Mouse (Mus musculus) hindbrain, postnatal 0 days (tissue): ENCODE results near the gene Zfp385b. TPM values are rescaled to one million over a fixed set of nuclear protein-coding genes. Genes with fewer than 3 reads are reported as not detected.

Source experiments
- ATAC-seq: fragments of 200-750 bp; cut with Nextera tagmentation; 2 replicates; pipeline ENCODE4 v1.8.0; 2017; ENCODE audit warnings: mild to moderate bottlenecking, moderate TSS enrichment, moderate library complexity
- DNase-seq: peaks from one replicate; pipeline ENCODE4 v3.0.0-alpha.2; 2015; ENCODE audit warnings: low spot score
- H3K27ac ChIP-seq: fragments of 300-500 bp; sonication (generic); 2 replicates; pipeline ENCODE4 v1.5.1; 2014; ENCODE audit warnings: mild to moderate bottlenecking
- H3K27me3 ChIP-seq: fragments of 300-500 bp; sonication (generic); 2 replicates; pipeline ENCODE4 v1.6.1; 2014; ENCODE audit warnings: low read length, mixed read lengths; ENCODE audit not compliant: insufficient read depth
- H3K36me3 ChIP-seq: fragments of 300-500 bp; sonication (generic); 2 replicates; pipeline ENCODE4 v1.6.1; 2014; ENCODE audit warnings: low read length, mixed read lengths; ENCODE audit not compliant: insufficient read depth
- H3K4me1 ChIP-seq: fragments of 300-500 bp; sonication (generic); 2 replicates; pipeline ENCODE4 v1.6.1; 2014; ENCODE audit warnings: antibody characterized with exemption, low read length, mixed read lengths; ENCODE audit not compliant: insufficient read depth
- H3K4me2 ChIP-seq: fragments of 300-500 bp; sonication (generic); 2 replicates; pipeline ENCODE4 v1.6.1; 2014; ENCODE audit warnings: low read depth, mild to moderate bottlenecking, low read length, moderate library complexity, mixed read lengths
- H3K4me3 ChIP-seq: fragments of 300-500 bp; sonication (generic); 2 replicates; pipeline ENCODE4 v1.5.1; 2014; ENCODE audit warnings: low read length
- H3K9ac ChIP-seq: fragments of 300-500 bp; sonication (generic); replicated peaks from 2 replicates; pipeline ENCODE4 v1.6.1; 2014; ENCODE audit warnings: mild to moderate bottlenecking, low read length, moderate library complexity, mixed read lengths
- H3K9me3 ChIP-seq: fragments of 300-500 bp; sonication (generic); 2 replicates; pipeline ENCODE4 v1.6.1; 2016; ENCODE audit warnings: low read length, mixed read lengths
- CTCF ChIP-seq: IDR thresholded peaks from 2 replicates; pipeline ENCODE4 v1.5.1; 2016; ENCODE audit warnings: antibody characterized with exemption, control low read depth, low read depth
- WGBS: fragments of 180-500 bp; shearing (Covaris S2); extraction: QIAGEN DNeasy Blood & Tissue Kit; methylation state at CpG from one replicate; pipeline ENCODE4 v1.1.7; 2014; 5-methylcytosine and 5-hydroxymethylcytosine counted together
- polyA plus RNA-seq: library from polyadenylated mRNA; unstranded; fragments of >200 nt; fragmentation: Nextera tagmentation; extraction: Ambion mirVana; gene quantifications from 2 replicates; pipeline ENCODE4 v1.2.1, GENCODE M21; 2015
- total RNA-seq: library from RNA; depleted of rRNA; stranded (reverse); fragments of >200 nt; gene quantifications from 2 replicates; pipeline ENCODE4 v1.2.3, GENCODE M21; 2014

Gene Zfp385b
- total and polyA plus RNA-seq, 2 experiments from 2014 or later, result 15.5 to 23.4 TPM

DNA sequence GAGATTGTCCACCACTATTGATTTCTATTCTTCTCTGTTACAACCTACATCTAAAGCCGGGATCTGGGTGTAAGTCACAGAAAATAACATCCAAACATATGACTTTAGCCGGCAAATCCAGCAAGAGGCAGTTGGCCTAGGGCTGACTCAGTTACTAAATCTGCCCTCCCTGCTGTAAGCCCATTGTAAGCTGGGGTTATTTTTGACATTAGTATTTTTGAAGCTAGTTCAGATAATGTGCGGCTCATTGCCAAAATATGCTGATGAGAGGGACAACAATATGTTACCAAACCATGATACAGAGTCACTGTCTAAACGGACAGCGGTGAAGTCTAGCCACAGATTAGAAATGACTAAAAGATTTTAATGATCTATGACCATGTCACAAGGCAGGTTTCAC lies 257.5 kb downstream of the Zfp385b start:
- Histone ChIP-seq H3K9ac (no peak overlapping the region), H3K36me3 (no peaks in the 10 kb centered on the region), H3K27me3 (no peaks in the 10 kb centered on the region), H3K9me3 (no peaks in the 10 kb centered on the region), H3K27ac (no peak overlapping the region), H3K4me2 (no peak overlapping the region), H3K4me1 (no peaks in the 10 kb centered on the region), H3K4me3 (no peak overlapping the region)
- no peak for ATAC-seq
- 91% methylated on average over 5 of the region's 5 CpGs for WGBS
- no peak for DNase-seq
- TF ChIP-seq CTCF, result no peak

DNA sequence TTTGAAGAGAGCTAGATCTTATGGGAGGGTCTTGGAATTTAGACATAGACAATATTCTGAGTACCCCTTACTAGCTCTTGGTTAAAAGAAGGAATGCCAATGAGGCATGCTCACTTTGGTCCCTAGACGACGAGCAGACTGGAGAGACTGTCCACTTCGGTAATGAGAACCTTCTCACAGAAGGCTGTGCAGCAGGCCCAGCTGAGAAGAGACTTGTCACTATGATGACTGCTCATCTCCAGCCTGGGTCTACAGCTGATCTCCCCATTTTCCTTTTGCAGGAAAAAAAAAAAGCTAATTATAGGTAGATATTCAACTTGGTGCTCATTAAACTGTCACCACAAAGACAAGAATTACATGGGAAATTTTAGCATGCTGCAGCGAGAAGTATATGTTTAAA lies 262.5 kb downstream of the Zfp385b start:
- 84% methylated on average over 4 of the region's 4 CpGs for WGBS
- Histone ChIP-seq H3K4me2 (no peak overlapping the region), H3K27me3 (no peaks in the 10 kb centered on the region), H3K9me3 (no peaks in the 10 kb centered on the region), H3K4me1 (no peaks in the 10 kb centered on the region), H3K4me3 (no peak overlapping the region), H3K9ac (no peak overlapping the region), H3K27ac (no peak overlapping the region), H3K36me3 (no peaks in the 10 kb centered on the region)
- DNase-seq (no peak), ATAC-seq (no peak)
- no peak for TF ChIP-seq CTCF

DNA sequence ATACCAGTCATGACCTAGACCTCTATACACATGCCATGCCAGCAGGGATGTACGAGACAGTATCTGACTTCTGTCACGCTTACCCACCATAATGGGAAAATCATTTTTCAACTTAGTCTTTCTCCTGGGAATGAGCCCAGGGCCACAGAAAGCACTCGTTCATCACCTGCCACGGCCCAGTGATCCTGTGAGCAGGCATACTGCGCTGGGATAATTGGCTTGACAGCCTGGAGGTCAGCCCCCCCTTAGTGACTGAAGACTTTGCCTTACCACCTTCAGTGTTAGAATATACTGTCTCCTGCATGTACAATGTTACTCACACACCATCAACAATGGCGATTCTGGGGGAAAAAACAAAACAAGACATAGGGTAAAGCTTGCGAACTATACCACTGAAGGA lies 263.5 kb downstream of the Zfp385b start:
- H3K9me3 ChIP-seq, result no peaks in the 10 kb centered on the region
- H3K9ac ChIP-seq, result no peak overlapping the region
- H3K4me1 ChIP-seq, result no peaks in the 10 kb centered on the region
- ATAC-seq (no peak), DNase-seq (no peak)
- no peak overlapping the region for H3K27ac ChIP-seq
- 46% methylated on average over 7 of the region's 7 CpGs for WGBS
- no peak overlapping the region for H3K4me2 ChIP-seq
- no peak overlapping the region for H3K4me3 ChIP-seq
- no peak for TF ChIP-seq CTCF
- H3K36me3 ChIP-seq, result no peaks in the 10 kb centered on the region
- no peaks in the 10 kb centered on the region for H3K27me3 ChIP-seq

DNA sequence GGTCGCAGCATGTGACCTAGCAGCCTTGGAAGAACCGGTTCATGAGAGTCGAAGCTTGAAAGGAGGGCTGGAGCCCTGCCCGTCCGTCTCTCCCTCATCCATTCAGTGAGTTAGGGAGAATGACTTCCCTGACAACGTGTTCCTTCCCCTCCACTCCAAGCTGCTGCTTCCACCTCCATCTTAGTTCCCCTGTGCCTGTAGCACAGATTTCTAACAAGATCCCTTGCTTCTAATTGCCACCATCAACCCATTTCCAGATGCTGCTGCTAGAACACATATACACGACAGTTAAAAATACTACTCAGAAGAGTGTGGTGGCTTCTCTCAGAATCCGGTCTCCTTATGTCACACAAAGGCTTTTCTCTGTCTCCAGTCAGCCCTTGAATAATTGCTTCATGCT lies 266.8 kb downstream of the Zfp385b start:
- no peak for ATAC-seq

DNA sequence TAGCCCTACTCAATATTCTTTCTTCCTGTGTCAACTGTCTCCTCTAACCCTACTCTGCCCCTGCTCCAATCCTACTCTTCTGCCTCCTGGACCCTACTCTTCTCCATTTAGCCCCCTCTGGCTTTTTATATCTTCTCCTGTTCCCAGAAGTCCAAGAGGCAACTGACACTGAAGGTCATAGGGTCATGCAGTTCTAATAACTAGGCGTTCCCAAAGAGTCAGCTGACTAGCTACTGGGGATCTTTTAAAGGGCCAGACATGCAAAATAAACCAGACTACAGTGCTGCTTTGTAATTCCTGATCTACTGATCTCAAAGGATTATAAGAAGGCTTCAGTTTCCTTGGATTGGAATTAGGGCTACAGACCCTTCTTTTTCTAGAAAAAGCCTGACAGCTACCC lies 276.1 kb downstream of the Zfp385b start:
- DNase-seq, result no peak
- H3K4me1 ChIP-seq, result no peaks in the 10 kb centered on the region

More for the DNA sequence above, 266.8 kb downstream of the Zfp385b start:
- H3K9me3 ChIP-seq, result no peaks in the 10 kb centered on the region
- no peak overlapping the region for H3K4me3 ChIP-seq
- 41% methylated on average over 8 of the region's 8 CpGs for WGBS
- no peak overlapping the region for H3K4me2 ChIP-seq
- H3K27me3 ChIP-seq, result no peaks in the 10 kb centered on the region
- H3K9ac ChIP-seq, result no peak overlapping the region
- DNase-seq, result no peak
- H3K36me3 ChIP-seq, result no peaks in the 10 kb centered on the region
- TF ChIP-seq CTCF, result no peak
- no peak overlapping the region for H3K27ac ChIP-seq
- no peaks in the 10 kb centered on the region for H3K4me1 ChIP-seq

DNA sequence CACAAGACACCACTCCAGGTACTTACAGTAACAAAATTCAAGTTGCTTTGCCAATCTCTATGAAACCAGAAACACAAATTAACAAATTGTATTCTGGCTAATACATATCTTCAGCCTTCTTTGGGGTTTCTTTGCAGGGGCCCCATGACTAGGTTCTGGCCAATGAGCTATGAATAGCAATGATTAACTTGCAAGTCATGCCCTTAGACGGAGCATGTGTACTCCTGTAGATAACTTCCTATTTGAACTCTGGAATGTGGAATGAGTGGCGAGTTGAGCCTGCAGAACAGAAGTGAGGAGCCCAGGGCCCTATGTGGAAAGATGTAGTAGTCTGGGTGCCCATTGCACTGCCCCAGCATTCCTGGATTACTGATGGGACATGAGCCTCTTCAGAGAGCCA lies 276.8 kb downstream of the Zfp385b start:
- ATAC-seq (no peak), DNase-seq (no peak)
- Histone ChIP-seq H3K4me1 (no peaks in the 10 kb centered on the region), H3K36me3 (no peaks in the 10 kb centered on the region), H3K27ac (no peak overlapping the region), H3K4me3 (no peak overlapping the region), H3K9me3 (no peaks in the 10 kb centered on the region), H3K4me2 (no peak overlapping the region), H3K9ac (no peak overlapping the region), H3K27me3 (no peaks in the 10 kb centered on the region)
- no peak for TF ChIP-seq CTCF
- WGBS, result 74% methylated on average over 2 of the region's 2 CpGs

More for the DNA sequence above, 276.1 kb downstream of the Zfp385b start:
- Histone ChIP-seq H3K27ac (no peak overlapping the region), H3K4me2 (no peak overlapping the region), H3K9me3 (no peaks in the 10 kb centered on the region), H3K27me3 (no peaks in the 10 kb centered on the region), H3K9ac (no peak overlapping the region), H3K4me3 (no peak overlapping the region), H3K36me3 (no peaks in the 10 kb centered on the region)
- no peak for TF ChIP-seq CTCF
- 42% methylated on average over 1 of the region's 1 CpGs for WGBS
- ATAC-seq, result no peak

DNA sequence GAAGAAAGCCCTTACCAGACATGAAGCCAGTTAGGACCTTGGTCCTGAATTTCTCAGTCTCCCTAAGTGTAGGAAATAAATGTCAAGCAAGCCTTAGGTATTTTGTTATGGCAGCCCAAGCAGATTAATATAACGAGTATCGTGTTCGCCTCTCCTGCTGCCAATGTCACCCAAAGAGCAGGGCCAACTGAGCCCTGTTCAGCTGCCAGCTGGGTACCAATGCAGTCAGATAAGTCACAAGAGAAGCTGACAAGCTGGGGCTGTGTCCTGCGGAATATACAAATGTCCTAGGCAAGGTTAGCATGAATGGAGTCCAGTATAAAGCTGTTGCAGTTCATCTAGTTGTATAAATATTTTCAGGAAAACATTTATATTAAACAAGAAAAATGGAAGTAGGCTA lies 277.8 kb downstream of the Zfp385b start:
- Histone ChIP-seq H3K4me3 (no peak overlapping the region), H3K9me3 (no peaks in the 10 kb centered on the region), H3K27me3 (no peaks in the 10 kb centered on the region), H3K27ac (no peak overlapping the region), H3K4me2 (no peak overlapping the region), H3K36me3 (no peaks in the 10 kb centered on the region), H3K9ac (no peak overlapping the region), H3K4me1 (no peaks in the 10 kb centered on the region)
- no peak for DNase-seq
- ATAC-seq, result no peak
- no peak for TF ChIP-seq CTCF
- WGBS, result 81% methylated on average over 4 of the region's 4 CpGs
